Mouse (Mus musculus): ENCODE measurements around the gene Rfx3.

Gene Rfx3

DNA sequence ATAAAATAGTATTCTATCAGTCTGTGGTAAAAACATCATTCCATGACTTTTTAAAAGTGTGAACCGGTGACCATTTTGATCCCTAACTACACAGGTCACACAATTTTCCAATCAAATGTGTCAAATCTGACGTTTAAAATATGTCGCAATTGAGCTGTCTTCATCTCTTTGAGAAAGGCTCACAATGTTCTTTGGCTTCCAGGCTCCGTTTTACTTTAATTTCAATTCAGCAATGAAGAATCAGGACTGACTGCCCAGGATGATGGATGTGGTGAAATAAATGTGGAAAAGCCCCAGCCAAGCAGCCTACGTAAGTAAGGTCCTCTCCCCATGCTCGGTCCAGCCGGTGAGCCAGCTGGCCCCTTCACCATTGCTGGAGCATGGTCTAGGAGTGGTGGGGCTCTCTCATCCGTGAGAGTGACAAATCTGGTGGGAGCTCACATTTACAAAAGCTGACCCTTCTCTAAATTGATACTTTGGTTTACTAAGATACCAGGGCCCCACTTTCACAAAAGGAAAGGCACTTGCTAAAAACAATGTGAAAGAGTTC is 240.2 kb downstream of the Rfx3 start:
- CTCF ChIA-PET = no interaction called here
- POLR2A ChIA-PET = no interaction called here

DNA sequence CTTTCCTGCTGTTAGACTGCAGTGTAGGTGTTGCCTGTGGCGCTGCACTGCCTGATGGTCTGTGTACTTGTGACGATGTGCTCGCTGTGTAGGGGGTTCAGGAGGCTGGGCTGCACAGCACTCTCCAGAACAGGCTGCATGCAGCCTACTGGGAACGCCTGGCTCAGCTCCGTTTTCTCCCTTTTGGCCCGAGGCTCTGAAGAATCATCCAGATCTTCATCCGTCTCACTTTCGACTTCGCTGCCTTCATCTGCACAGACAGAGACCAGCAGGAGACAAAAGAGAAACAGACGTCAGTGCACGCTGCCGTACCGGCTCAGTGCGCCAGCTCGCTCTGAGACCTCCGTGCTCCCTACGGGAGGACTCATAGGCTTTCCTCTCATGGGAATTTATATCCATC is 242.5 kb downstream of the Rfx3 start:
- CTCF ChIA-PET = no interaction called here
- POLR2A ChIA-PET = no interaction called here

DNA sequence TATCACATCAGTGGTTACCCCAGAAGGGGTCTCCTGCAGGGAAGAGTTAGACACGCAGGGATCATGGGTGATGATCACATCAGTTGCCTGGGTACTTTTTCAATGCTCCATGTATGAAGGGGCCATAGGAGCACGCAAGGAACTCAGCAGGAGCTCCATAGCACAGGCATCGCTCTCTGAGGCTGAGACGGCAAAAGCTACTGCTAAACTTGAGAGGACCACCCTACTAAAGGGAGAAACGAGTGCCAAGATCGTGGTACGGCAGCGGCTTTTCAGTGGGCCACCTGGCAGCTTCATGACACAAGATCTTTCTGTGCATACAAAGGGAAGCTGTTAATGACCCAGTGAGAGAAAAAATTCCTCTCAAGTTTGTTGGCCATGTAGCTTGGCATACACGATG is 250.7 kb downstream of the Rfx3 start:
- POLR2A ChIA-PET = interaction anchor here in 1 of 4 experiments (1.2 kb wide), 1 partner anchor 10 kb away, joined by 3 read pairs; no protein-coding TSS in a partner anchor
- CTCF ChIA-PET = interaction anchor here in 1 of 4 experiments (0.6 kb wide), 1 partner anchor 374 kb away, joined by 5 read pairs; no protein-coding TSS in a partner anchor

DNA sequence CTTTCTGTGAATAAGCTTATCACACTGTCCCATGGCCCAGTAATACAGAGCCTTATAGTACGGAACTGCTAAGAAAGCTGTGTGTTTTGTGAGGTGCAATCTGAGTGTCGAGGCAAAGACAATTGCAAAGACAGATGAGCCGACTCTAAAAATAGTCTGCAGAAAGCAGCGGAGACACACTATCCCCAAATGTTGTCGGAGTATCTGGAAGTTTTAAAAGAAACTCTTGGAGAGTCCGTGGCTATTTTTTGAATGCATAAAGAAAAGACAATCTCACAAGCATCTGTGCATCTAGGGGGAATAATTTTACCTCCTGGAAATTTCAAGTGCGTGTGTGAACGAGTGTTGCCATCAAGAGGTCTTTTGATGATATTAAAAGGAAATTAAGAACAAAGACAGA is 251.6 kb downstream of the Rfx3 start:
- POLR2A ChIA-PET = no interaction called here

DNA sequence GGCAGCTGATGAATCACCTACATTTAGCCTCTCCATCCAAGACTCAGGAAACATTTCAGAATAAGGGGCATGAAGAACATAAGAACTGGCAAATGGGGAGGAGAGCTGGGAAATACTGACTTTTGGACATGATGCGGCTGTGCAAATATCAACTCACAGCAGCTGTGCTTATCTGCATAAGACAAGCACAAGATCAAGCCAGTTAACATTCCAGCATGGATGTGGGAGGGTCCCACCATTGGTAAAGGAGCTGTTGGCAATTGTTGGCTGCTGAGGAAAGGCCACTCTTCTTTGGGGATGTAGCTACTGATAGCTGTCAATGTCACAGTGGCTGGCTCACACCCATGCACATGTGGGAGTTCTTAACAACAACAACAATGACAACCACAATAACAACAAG is 263.7 kb downstream of the Rfx3 start:
- ChIA-PET POLR2A (interaction anchor here in 2 of 4 experiments (0.6 to 1.6 kb wide), 4 partner anchors 11 to 318 kb away, joined by 3 to 4 read pairs (median 3); partner anchors contain the start of genes Pum3 (in 1 of the 2) and Rfx3 (in 1 of the 2)), CTCF (no interaction called here)

More for the DNA sequence above, 251.6 kb downstream of the Rfx3 start:
- CTCF ChIA-PET = no interaction called here

DNA sequence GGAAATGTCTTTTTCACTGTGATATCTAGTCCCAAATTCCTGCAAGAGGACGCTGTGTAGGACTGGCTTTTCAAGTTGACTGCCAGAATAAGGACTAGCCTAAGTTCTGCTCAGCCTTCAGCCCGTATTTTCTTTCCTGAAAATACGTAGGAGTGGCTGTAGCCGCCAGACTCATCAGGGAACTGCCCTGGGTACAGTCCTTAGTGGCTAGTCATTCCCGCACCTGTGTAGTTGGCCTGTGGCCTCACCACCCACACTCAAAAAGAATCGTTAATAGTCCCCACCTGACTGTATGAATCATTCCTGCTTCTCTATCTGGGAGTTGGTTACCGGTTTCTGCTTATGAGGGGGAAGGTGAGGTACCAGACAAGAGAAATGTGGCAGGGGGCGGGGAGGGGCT is 272.1 kb downstream of the Rfx3 start:
- ChIA-PET POLR2A (no interaction called here), CTCF (no interaction called here)

DNA sequence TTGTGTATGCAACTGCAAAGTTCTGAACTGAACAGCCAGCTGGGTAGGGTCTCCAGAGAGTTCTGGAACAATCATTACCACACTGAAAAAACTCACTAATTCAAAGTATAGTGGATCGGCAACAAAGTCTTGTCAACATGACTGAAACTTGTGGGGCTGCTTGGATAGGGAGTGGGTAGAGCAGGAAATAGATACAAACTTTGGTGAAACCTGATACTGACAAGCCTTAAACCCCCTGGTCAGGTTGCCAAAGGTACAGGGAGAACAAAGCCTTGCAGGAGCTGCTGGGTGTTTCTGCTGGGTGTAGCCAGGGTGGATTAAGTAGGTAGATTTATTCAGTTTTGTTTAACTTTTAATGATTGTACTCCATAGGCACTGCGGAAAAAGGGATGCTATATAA is 274.4 kb downstream of the Rfx3 start:
- POLR2A ChIA-PET = interaction anchor here in 3 of 4 experiments (0.6 to 1.0 kb wide), 3 partner anchors 307 to 1681 kb away, joined by 3 to 7 read pairs (median 3); partner anchors contain the start of gene Pum3 (in 1 of the 3)

DNA sequence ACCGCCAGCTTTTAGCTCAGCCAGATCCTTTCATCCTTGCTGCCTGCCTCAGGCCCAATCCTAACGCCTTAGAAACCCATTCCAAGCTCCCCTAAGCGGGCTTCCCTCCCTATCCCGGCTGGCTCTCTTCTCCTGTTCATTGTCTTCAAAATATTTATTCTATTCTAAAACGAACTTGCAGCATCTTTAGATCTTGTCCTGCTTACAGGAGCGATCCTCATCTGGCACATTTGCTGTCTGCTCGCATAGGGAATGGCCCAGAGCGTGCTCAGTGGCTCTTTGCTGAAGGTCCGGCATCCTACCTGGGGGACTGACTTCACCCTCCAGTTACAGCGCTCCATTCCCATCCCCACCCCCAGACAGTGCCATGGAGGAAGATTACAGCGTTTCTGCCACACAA is 292.0 kb downstream of the Rfx3 start:
- POLR2A ChIA-PET = interaction anchor here in 1 of 4 experiments (1.2 kb wide), 1 partner anchor 9 kb away, joined by 3 read pairs; no protein-coding TSS in a partner anchor
- CTCF ChIA-PET = no interaction called here

More for the DNA sequence above, 274.4 kb downstream of the Rfx3 start:
- CTCF ChIA-PET = no interaction called here

DNA sequence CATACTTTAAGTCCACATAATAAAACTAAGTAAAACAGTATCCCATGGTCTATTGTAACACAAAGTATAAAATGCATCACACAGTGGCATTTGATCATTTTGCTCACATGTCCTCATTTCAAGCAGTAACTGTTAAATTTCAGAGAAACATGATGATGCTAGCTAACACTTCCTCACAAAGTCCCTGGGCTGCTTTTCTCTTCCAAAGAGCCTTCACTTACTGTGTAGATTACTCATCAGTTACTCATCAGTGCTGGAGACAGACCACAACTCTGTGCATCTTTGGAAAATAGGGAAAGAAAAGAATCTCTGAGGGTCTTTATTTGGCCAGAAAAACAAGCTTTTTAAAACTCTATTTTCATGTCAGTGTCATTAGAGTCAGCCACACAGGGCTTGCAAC is 294.7 kb downstream of the Rfx3 start:
- CTCF ChIA-PET = no interaction called here
- POLR2A ChIA-PET = interaction anchor here in 1 of 4 experiments (1.5 kb wide), 1 partner anchor 10 kb away, joined by 5 read pairs; no protein-coding TSS in a partner anchor
